Mouse (Mus musculus): ENCODE results near the gene Gm5751. TPM values are rescaled to one million over a fixed set of nuclear protein-coding genes. Genes with fewer than 3 reads are reported as not detected.
"Not testable (repeated sequence)": the region's sequence is repeated elsewhere in the genome, so short reads cannot be mapped to it uniquely, and the experiment has no call there.

Gene Gm5751
- polyA plus RNA-seq (2021) = not detected

DNA sequence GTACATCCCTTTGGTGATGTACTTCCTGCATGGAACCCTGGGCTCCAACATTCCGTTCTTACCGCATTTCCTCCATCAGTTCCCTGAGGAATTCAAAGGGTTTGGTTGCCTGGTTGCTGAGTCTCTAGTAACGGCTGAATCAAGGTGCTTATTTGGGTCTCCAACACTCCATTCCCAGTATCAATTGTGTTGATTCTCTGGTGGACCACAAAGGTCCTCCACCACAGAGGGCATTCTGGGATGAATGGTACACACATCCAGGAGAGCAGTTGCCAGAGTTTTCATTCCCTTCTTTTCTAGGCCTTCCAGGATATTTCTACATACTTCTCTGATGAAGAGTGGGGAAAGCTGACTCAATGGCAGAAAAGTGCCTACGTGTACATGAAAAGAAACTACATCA lies at the start of gene Gm5751:
Gm5751 (plus strand) TSS at position 301 of the 400 bp plus-strand sequence.
- H3K27me3 ChIP-seq; POLR2A ChIA-PET; CTCF ChIA-PET; ATAC-seq; in situ Hi-C loops (cut with MboI; ENCODE audit: low pct_unique_long_range_greater_than_20kb); DNase-seq (ENCODE audit: low read depth, low spot score): not testable (repeated sequence)

DNA sequence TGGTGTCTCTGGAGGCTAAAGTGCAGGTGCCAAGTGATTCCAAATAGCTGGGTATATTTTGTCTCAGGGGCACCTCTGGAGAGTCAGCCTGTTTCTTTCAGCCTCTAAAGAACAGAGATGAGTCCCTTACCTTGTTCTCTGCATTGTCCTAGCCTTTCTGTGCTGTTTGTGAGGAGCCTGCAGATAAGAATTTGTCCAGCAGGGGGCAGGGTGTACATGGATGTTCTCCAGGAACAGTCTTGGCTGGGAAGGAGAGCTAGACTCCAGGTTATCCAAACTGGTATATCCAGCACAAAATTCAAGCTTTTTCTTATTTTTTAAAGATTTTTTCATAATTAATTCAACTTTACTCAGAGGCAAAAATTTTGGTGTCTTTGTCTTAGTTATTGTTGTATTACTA lies 42.0 kb upstream of the Gm5751 start:
- in situ Hi-C loops (cut with MboI; ENCODE audit: low pct_unique_long_range_greater_than_20kb) = no loop called here
- CTCF ChIA-PET = no interaction called here
- no peaks in the 10 kb centered on the region for H3K27me3 ChIP-seq
- ATAC-seq = no peak
- peak; percentile 53 for TF ChIP-seq CTCF (IDR thresholded peaks at IDR 0.05)
- POLR2A ChIA-PET = no interaction called here
- DNase-seq (ENCODE audit: low read depth, low spot score) = no peak

DNA sequence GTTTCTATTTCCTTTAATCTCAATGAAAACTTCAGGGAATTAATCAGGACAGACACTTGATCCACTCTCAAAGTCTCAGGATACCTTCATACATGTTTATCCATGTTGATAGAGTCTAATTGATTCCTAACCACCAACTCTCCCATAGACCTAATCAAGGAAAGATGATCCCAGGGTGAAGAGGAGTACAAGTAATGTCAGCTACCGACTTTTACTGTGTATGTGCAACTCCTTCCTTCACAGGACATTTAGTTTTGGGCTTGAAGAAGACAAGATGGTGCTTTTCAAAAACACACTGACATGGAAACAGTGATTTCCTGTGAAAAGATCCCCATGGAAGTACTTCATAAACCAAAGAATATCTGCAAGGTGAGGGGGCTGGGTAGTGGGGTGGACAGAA lies 30.4 kb upstream of the Gm5751 start, which contains the start of gene Gm6592:
Gm6592 (plus strand) TSS at position 301 of the 400 bp plus-strand sequence.
- in situ Hi-C loops (cut with MboI; ENCODE audit: low pct_unique_long_range_greater_than_20kb) = no loop called here
- ATAC-seq (no peak), DNase-seq (ENCODE audit: low read depth, low spot score) (no peak)
- ChIA-PET CTCF (no interaction called here), POLR2A (no interaction called here)
- TF ChIP-seq CTCF (IDR thresholded peaks at IDR 0.05) = no peak
- H3K27me3 ChIP-seq = no peaks in the 10 kb centered on the region

DNA sequence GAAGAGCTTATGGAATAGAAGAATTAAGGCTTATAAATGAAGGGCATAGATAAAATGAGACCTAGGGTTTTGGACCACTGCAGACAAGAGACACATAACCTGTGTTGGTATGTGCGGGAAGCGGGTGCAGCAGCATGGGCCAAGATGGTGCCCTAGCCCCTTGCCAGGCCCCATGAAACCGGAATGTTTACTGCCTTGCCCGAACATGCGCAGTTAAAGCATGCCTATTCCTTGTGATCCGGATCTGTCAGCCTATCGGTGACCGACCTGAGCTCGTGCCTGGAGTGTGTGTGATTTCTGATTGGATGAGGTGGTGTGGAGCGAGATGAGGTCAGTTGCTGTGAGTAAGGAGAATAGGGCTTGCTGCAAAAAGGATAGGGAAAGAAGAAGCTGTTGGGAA lies 21.6 kb upstream of the Gm5751 start:
- no peak for ATAC-seq

DNA sequence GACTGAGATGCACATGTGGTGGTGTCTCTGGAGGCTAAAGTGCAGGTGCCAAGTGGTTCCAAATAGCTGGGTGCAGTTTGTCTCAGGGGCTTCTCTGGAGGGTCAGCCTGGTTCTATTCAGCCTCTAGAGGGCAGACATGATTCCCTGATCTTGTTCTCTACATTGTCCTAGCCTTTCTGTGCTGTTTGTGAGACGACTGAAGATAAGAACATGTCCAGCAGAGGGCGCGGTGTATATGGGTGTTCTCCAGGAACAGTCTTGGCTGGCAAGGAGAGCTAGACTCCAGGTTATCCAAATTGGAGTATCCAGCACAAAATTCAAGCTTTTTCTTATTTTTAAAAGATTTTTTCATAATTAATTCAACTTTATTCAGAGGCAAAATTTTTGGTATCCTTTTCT lies 9.7 kb upstream of the Gm5751 start:
- CTCF ChIA-PET = interaction anchor here (1.1 to 1.2 kb wide), 3 partner anchors 26 to 549 kb away, joined by 3 read pairs; no protein-coding TSS in a partner anchor
- ATAC-seq; H3K27me3 ChIP-seq; in situ Hi-C loops (cut with MboI; ENCODE audit: low pct_unique_long_range_greater_than_20kb); DNase-seq (ENCODE audit: low read depth, low spot score); POLR2A ChIA-PET: not testable (repeated sequence)

More for the DNA sequence above, 21.6 kb upstream of the Gm5751 start:
- POLR2A ChIA-PET = no interaction called here
- DNase-seq (ENCODE audit: low read depth, low spot score) = no peak
- CTCF ChIA-PET = no interaction called here
- TF ChIP-seq CTCF (IDR thresholded peaks at IDR 0.05) = no peak
- in situ Hi-C loops (cut with MboI; ENCODE audit: low pct_unique_long_range_greater_than_20kb) = no loop called here
- no peaks in the 10 kb centered on the region for H3K27me3 ChIP-seq

DNA sequence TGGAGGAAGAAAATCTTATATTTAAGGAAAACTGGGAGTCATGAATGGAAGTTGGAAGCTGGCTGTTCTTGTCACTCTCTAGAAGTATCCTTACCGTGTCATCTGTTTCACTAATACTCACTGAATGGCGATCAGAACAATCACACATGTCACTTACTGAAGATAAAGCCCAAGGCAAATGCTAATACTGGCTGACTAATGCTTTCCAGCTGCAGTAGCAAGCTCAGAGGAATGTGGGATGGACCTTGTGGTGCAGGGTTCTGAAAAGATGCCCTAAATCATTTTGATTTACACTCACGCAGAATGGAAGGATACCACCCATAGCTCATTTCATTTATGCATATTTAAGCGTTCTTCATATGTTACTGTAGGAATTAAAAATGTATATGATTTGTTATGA lies 10.3 kb downstream of the Gm5751 start:
- no peaks in the 10 kb centered on the region for H3K27me3 ChIP-seq
- in situ Hi-C loops (cut with MboI; ENCODE audit: low pct_unique_long_range_greater_than_20kb) = no loop called here
- ChIA-PET CTCF (no interaction called here), POLR2A (no interaction called here)
- TF ChIP-seq CTCF (IDR thresholded peaks at IDR 0.05) = no peak
- DNase-seq (ENCODE audit: low read depth, low spot score) (no peak), ATAC-seq (no peak)

DNA sequence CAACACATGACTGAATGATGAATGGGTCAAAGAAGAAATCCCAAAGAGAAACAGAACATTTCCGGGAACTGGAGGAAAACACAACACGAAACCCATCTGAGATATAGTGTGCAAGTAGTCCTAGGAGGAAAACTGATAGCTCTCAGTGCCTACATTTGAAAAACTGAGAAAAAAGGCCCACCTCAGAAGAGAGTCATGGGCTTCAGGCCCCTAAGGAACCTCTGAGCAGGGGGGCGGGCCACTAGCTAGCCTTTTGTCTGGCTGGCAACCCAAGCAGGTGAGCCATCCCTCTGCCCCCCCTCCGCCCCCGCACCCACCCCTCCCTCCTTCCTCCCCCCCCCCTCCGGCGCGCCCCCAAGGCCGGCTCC lies 17.9 kb downstream of the Gm5751 start:
- POLR2A ChIA-PET = no interaction called here
- CTCF ChIA-PET = no interaction called here
- ATAC-seq (peak; percentile 9), DNase-seq (ENCODE audit: low read depth, low spot score) (no peak)
- peaks cover 7% of the 10 kb centered on the region for H3K27me3 ChIP-seq
- in situ Hi-C loops (cut with MboI; ENCODE audit: low pct_unique_long_range_greater_than_20kb) = no loop called here
- TF ChIP-seq CTCF (IDR thresholded peaks at IDR 0.05) = no peak

DNA sequence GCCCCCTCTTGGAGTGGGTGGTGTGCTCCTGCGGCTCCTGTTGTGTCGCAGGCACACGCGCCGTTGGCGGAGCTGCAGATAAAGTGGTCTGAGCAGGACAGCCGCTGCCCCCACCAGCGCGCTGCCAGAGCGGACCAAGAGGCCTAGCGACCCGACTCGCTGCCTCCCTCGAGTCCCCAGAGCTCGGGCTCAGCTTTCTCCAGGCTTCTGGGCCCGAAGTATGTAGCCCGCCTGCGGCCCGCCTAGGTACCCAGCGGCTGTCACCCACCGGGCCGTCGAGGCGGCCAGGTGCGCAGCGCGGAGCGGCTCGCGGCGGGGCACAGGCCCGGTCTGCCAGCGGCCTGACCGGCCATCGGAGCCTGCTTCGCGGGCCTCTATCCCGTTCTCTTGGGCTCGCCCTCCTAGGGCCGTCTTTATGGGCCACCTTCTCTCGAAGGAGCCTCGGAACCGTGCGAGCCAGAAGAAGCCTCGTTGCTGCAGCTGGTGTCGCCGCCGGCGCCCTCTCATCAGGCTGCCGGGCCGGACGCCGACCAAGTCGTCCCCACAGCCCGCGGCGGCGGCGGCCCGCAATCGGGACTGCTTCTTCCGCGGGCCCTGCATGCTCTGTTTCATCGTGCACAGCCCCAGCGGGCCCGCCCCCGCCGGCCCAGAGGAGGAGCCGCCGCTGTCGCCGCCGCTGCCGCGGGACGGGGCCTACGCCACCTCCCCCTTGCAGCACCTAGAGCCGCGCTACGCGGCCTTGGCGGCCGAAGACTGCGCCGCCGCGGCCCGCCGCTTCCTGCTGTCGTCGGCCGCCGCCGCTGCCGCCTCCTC lies 18.5 kb downstream of the Gm5751 start, which contains the start of gene B630019K06Rik:
B630019K06Rik (plus strand) TSS at position 40 of the 813 bp plus-strand sequence.
- ChIA-PET POLR2A (no interaction called here), CTCF (no interaction called here)
- in situ Hi-C loops (cut with MboI; ENCODE audit: low pct_unique_long_range_greater_than_20kb) = no loop called here
- peaks cover 12% of the 10 kb centered on the region for H3K27me3 ChIP-seq
- TF ChIP-seq CTCF (IDR thresholded peaks at IDR 0.05) = no peak
- DNase-seq (ENCODE audit: low read depth, low spot score) (no peak), ATAC-seq (peak; percentile 96)

DNA sequence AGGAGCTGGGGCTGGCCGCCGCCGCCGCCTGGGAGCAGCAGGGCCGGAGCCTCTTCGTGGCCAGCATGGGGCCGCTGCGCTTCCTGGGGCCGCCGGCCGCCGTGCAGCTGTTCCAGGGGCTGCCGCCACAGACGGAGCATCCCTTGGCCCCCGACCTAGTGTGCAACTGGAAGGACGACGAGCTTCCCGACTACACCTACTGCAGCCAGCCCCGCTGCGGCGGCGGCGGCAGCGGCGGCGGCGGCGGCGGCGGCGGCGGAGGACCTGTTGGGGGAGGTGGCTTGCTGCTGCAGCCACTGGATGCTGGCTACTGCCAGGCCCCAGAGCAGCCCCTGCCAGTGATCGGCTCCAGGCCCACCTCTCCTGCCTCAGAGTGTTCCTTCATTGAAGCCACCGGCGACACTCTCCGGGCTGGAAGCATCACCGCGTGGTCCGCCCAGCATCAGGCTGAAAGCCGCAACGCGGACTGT lies 19.2 kb downstream of the Gm5751 start:
- peaks cover 12% of the 10 kb centered on the region for H3K27me3 ChIP-seq
- TF ChIP-seq CTCF (IDR thresholded peaks at IDR 0.05) = no peak
- CTCF ChIA-PET = no interaction called here
- peak; percentile 49 for ATAC-seq
- POLR2A ChIA-PET = no interaction called here
- in situ Hi-C loops (cut with MboI; ENCODE audit: low pct_unique_long_range_greater_than_20kb) = no loop called here
- DNase-seq (ENCODE audit: low read depth, low spot score) = no peak

DNA sequence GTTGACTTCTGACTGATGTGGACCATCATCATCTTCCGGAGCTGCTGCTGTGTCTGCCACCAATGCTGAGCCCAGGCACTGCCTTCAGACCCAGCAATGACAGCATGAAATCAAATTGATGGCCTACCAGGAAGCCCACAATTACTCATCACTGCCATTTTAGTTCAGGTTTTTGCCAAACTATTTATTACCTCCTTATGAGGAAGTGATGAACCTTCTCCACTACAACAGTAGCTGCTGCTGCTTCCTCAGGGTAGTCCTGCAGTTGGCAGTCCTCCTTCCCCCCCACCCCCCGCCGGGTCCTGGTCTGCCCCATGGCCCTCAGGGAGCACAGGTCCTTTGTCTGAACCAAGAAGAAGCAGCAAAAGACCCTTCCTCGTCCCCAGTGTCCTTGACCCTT lies 26.8 kb downstream of the Gm5751 start:
- DNase-seq (ENCODE audit: low read depth, low spot score) = no peak
- in situ Hi-C loops (cut with MboI; ENCODE audit: low pct_unique_long_range_greater_than_20kb) = no loop called here
- peaks cover 13% of the 10 kb centered on the region for H3K27me3 ChIP-seq
- ATAC-seq = no peak
- CTCF ChIA-PET = no interaction called here
- no peak for TF ChIP-seq CTCF (IDR thresholded peaks at IDR 0.05)
- POLR2A ChIA-PET = no interaction called here

DNA sequence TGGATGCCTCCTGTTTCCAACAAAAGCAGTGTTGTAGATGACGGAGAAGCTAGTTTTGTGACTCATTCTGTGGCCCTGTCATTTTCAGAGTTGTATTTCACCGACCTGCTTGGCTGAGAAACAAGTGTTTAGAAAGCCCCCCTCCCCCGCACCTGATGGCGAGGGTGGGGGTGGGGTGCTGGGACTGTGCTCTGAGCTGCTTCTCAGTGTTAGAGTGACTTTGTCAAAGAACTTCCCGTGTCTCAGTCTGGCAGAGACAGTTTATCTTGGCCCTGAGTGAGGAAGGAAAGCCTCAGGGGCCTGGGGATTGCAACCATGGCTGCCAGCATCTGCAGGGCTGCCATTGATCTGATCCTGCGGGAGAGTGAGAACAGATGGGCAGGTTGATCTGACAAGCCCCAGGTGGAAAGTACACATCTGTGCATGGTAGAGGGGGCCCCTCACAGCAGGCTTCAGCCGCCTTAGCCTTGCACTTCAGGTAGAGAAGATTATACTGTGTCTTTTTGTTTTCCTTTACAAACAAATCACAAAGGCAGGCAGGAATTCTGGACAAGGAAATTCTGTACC lies 27.9 kb downstream of the Gm5751 start:
- DNase-seq (ENCODE audit: low read depth, low spot score) (no peak), ATAC-seq (no peak)
- ChIA-PET CTCF (no interaction called here), POLR2A (no interaction called here)
- no peak for TF ChIP-seq CTCF (IDR thresholded peaks at IDR 0.05)
- peaks cover 16% of the 10 kb centered on the region for H3K27me3 ChIP-seq
- in situ Hi-C loops (cut with MboI; ENCODE audit: low pct_unique_long_range_greater_than_20kb) = no loop called here

All from Patski (cell line).